Mouse (Mus musculus): ENCODE results near the gene Map3k6. TPM values are rescaled to one million over a fixed set of nuclear protein-coding genes. Genes with fewer than 3 reads are reported as not detected.

Map3k6 gene
- total RNA-seq, 2 experiments from 2014 or later = 5.8 to 7.4 TPM

GRCm38 (mm10) chr4:133251214-133251613 is 10.6 kb downstream of the Map3k6 start:
- DNase-seq (ENCODE audit: low spot score in 2 of 2) = peak; percentile 35 to 36

- DNase-seq (ENCODE audit: low spot score in 2 of 2) = no peak
Measured at GRCm38 (mm10) chr4:133252089-133252488, 11.5 kb downstream of the Map3k6 start.

GRCm38 (mm10) chr4:133253412-133253811 is 12.8 kb downstream of the Map3k6 start:
- no peak for DNase-seq (ENCODE audit: low spot score in 2 of 2)

- no peak for DNase-seq (ENCODE audit: low spot score in 2 of 2)
Measured at GRCm38 (mm10) chr4:133255392-133255791, 14.8 kb downstream of the Map3k6 start.

- no peak for DNase-seq (ENCODE audit: low spot score in 2 of 2)
Measured at GRCm38 (mm10) chr4:133256820-133257219, 16.2 kb downstream of the Map3k6 start.

GRCm38 (mm10) chr4:133257230-133257629 is 16.6 kb downstream of the Map3k6 start:
- DNase-seq (ENCODE audit: low spot score in 2 of 2) = no peak

- no peak for DNase-seq (ENCODE audit: low spot score in 2 of 2)
Measured at GRCm38 (mm10) chr4:133257798-133258408, 17.3 kb downstream of the Map3k6 start.

GRCm38 (mm10) chr4:133261641-133262374 is 21.2 kb downstream of the Map3k6 start:
- DNase-seq (ENCODE audit: low spot score in 2 of 2) = no peak

- DNase-seq (ENCODE audit: low spot score in 2 of 2) = no peak
Measured at GRCm38 (mm10) chr4:133262375-133262765, 21.8 kb downstream of the Map3k6 start.

GRCm38 (mm10) chr4:133262882-133263281 is 22.3 kb downstream of the Map3k6 start, which contains the start of gene Sytl1:
Gene Sytl1 (minus strand): TSS chr4:133263113.
- no peak for DNase-seq (ENCODE audit: low spot score in 2 of 2)

- no peak for DNase-seq (ENCODE audit: low spot score in 2 of 2)
Measured at GRCm38 (mm10) chr4:133263756-133264155, 23.1 kb downstream of the Map3k6 start.

GRCm38 (mm10) chr4:133264559-133264958 is 23.9 kb downstream of the Map3k6 start:
- no peak for DNase-seq (ENCODE audit: low spot score in 2 of 2)

GRCm38 (mm10) chr4:133265297-133265696 is 24.7 kb downstream of the Map3k6 start:
- DNase-seq (ENCODE audit: low spot score in 2 of 2) = no peak

- no peak for DNase-seq (ENCODE audit: low spot score in 2 of 2)
Measured at GRCm38 (mm10) chr4:133265759-133266158, 25.1 kb downstream of the Map3k6 start.

- no peak for DNase-seq (ENCODE audit: low spot score in 2 of 2)
Measured at GRCm38 (mm10) chr4:133266248-133266880, 25.7 kb downstream of the Map3k6 start.

- no peak for DNase-seq (ENCODE audit: low spot score in 2 of 2)
Measured at GRCm38 (mm10) chr4:133268931-133269330, 28.3 kb downstream of the Map3k6 start.

- no peak for DNase-seq (ENCODE audit: low spot score in 2 of 2)
Measured at GRCm38 (mm10) chr4:133269596-133269995, 29.0 kb downstream of the Map3k6 start.

- DNase-seq (ENCODE audit: low spot score in 2 of 2) = no peak
Measured at GRCm38 (mm10) chr4:133270929-133271328, 30.3 kb downstream of the Map3k6 start.

- DNase-seq (ENCODE audit: low spot score in 2 of 2) = peak; percentile 95 to 96
Measured at GRCm38 (mm10) chr4:133277104-133278026, 36.7 kb downstream of the Map3k6 start, which contains the start of gene Tmem222. Gene Tmem222 (minus strand): TSS chr4:133277792.

- no peak for DNase-seq (ENCODE audit: low spot score in 2 of 2)
Measured at GRCm38 (mm10) chr4:133278067-133278466, 37.4 kb downstream of the Map3k6 start.

- DNase-seq (ENCODE audit: low spot score in 2 of 2) = no peak
Measured at GRCm38 (mm10) chr4:133278482-133278881, 37.9 kb downstream of the Map3k6 start.
